Mouse (Mus musculus) hindbrain, postnatal 0 days (tissue): ENCODE data around the gene Nlk. TPM values are rescaled to one million over a fixed set of nuclear protein-coding genes. Genes with fewer than 3 reads are reported as not detected.
A peak's percentile ranks its signal among the peaks of the same experiment; 100 is the strongest.

Experiments
- ATAC-seq: fragments of 200-750 bp; cut with Nextera tagmentation; 2 replicates; pipeline ENCODE4 v1.8.0; 2017; ENCODE audit warnings: mild to moderate bottlenecking, moderate TSS enrichment, moderate library complexity
- DNase-seq: peaks from one replicate; pipeline ENCODE4 v3.0.0-alpha.2; 2015; ENCODE audit warnings: low spot score
- H3K27ac ChIP-seq: fragments of 300-500 bp; sonication (generic); 2 replicates; pipeline ENCODE4 v1.5.1; 2014; ENCODE audit warnings: mild to moderate bottlenecking
- H3K27me3 ChIP-seq: fragments of 300-500 bp; sonication (generic); 2 replicates; pipeline ENCODE4 v1.6.1; 2014; ENCODE audit warnings: low read length, mixed read lengths; ENCODE audit not compliant: insufficient read depth
- H3K36me3 ChIP-seq: fragments of 300-500 bp; sonication (generic); 2 replicates; pipeline ENCODE4 v1.6.1; 2014; ENCODE audit warnings: low read length, mixed read lengths; ENCODE audit not compliant: insufficient read depth
- H3K4me1 ChIP-seq: fragments of 300-500 bp; sonication (generic); 2 replicates; pipeline ENCODE4 v1.6.1; 2014; ENCODE audit warnings: antibody characterized with exemption, low read length, mixed read lengths; ENCODE audit not compliant: insufficient read depth
- H3K4me2 ChIP-seq: fragments of 300-500 bp; sonication (generic); 2 replicates; pipeline ENCODE4 v1.6.1; 2014; ENCODE audit warnings: low read depth, mild to moderate bottlenecking, low read length, moderate library complexity, mixed read lengths
- H3K4me3 ChIP-seq: fragments of 300-500 bp; sonication (generic); 2 replicates; pipeline ENCODE4 v1.5.1; 2014; ENCODE audit warnings: low read length
- H3K9ac ChIP-seq: fragments of 300-500 bp; sonication (generic); replicated peaks from 2 replicates; pipeline ENCODE4 v1.6.1; 2014; ENCODE audit warnings: mild to moderate bottlenecking, low read length, moderate library complexity, mixed read lengths
- H3K9me3 ChIP-seq: fragments of 300-500 bp; sonication (generic); 2 replicates; pipeline ENCODE4 v1.6.1; 2016; ENCODE audit warnings: low read length, mixed read lengths
- CTCF ChIP-seq: IDR thresholded peaks from 2 replicates; pipeline ENCODE4 v1.5.1; 2016; ENCODE audit warnings: antibody characterized with exemption, control low read depth, low read depth
- WGBS: fragments of 180-500 bp; shearing (Covaris S2); extraction: QIAGEN DNeasy Blood & Tissue Kit; methylation state at CpG from one replicate; pipeline ENCODE4 v1.1.7; 2014; 5-methylcytosine and 5-hydroxymethylcytosine counted together
- polyA plus RNA-seq: library from polyadenylated mRNA; unstranded; fragments of >200 nt; fragmentation: Nextera tagmentation; extraction: Ambion mirVana; gene quantifications from 2 replicates; pipeline ENCODE4 v1.2.1, GENCODE M21; 2015
- total RNA-seq: library from RNA; depleted of rRNA; stranded (reverse); fragments of >200 nt; gene quantifications from 2 replicates; pipeline ENCODE4 v1.2.3, GENCODE M21; 2014

Gene Nlk
- total and polyA plus RNA-seq, 2 experiments from 2014 or later, result 20.0 to 36.7 TPM

DNA sequence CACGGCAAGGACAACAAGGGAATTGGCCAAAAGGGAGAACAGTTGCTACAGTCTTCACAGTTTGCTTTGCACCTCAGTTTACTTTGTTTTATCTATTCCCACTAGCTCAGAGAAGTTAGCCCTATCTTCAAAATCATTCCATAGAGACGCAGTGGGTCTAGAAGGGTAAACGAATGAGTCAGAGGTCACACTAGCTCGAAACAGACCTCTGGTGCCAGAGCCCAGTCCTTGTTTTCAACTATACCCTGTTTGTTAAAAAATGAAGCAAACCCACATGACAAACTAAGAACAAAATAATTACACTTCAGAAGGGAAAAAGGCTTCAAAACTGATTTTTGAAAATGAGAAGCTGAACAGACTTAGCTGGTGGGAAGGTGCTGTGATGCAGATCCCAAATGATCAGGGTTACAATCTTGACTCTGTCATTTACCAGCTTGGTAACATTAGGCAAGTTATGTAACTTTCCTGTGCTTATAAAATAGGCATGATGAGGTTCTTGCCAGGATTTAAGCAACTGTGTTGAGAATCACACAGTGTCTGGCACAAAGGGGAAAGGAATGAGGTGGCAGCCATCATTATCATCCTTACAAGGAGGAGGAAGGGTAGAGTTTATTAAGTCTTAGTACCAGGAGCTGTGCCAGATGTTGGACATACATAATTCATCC, 96.1 kb downstream of the Nlk start:
- Histone ChIP-seq H3K9me3 (no peaks in the 10 kb centered on the region), H3K36me3 (no peaks in the 10 kb centered on the region), H3K4me3 (no peak overlapping the region), H3K4me1 (no peaks in the 10 kb centered on the region), H3K27ac (no peak overlapping the region), H3K27me3 (no peaks in the 10 kb centered on the region), H3K9ac (no peak overlapping the region), H3K4me2 (no peak overlapping the region)
- TF ChIP-seq CTCF, result no peak
- 81% methylated on average over 4 of the region's 4 CpGs for WGBS
- ATAC-seq (no peak), DNase-seq (no peak)

DNA sequence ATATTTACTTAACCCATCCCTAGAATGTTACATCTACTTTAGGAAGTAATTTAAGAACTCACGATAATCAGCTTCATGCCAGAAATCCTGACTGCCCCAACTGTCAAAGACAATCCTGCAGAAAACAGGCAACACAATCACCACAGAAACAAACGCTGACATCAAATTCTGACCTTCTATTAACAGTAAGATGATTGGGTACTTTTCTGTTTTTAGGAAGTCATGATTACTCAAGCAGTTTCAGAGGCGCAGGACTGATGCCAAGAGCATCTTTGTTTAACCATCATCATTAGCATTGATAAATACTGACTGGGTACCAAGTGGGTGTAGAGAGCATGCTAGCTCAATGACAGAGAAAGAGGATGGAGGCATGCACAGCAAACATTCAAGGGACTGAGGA, 96.7 kb downstream of the Nlk start:
- DNase-seq (no peak), ATAC-seq (no peak)
- H3K4me3 ChIP-seq, result no peak overlapping the region
- TF ChIP-seq CTCF, result no peak
- H3K4me1 ChIP-seq, result no peaks in the 10 kb centered on the region
- H3K27ac ChIP-seq, result no peak overlapping the region
- no peaks in the 10 kb centered on the region for H3K9me3 ChIP-seq
- H3K4me2 ChIP-seq, result no peak overlapping the region
- 84% methylated on average over 3 of the region's 3 CpGs for WGBS
- H3K9ac ChIP-seq, result no peak overlapping the region
- H3K27me3 ChIP-seq, result no peaks in the 10 kb centered on the region
- no peaks in the 10 kb centered on the region for H3K36me3 ChIP-seq

DNA sequence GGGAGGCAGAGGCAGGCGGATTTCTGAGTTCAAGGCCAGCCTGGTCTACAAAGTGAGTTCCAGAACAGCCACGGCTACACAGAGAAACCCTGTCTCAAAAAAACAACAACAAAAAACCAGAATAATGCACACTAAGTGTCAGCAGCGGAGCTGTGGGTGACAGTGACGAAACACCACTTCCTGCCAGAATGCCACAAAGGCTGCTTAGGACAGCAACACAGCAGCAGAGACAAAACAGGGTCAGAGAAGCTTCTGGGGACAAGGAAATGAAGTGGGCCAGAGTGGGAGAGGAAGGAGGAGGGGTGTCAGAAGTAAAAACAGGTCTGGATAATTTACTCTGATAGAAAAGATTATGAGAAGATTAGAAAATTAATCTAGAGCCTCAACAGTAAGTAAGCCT, 97.1 kb downstream of the Nlk start:
- DNase-seq (no peak), ATAC-seq (no peak)
- H3K9me3 ChIP-seq, result no peaks in the 10 kb centered on the region
- no peak overlapping the region for H3K27ac ChIP-seq
- H3K4me1 ChIP-seq, result no peaks in the 10 kb centered on the region
- no peak overlapping the region for H3K4me2 ChIP-seq
- no peaks in the 10 kb centered on the region for H3K36me3 ChIP-seq
- no peak overlapping the region for H3K9ac ChIP-seq
- no peaks in the 10 kb centered on the region for H3K27me3 ChIP-seq
- no peak for TF ChIP-seq CTCF
- H3K4me3 ChIP-seq, result no peak overlapping the region
- 77% methylated on average over 4 of the region's 4 CpGs for WGBS

DNA sequence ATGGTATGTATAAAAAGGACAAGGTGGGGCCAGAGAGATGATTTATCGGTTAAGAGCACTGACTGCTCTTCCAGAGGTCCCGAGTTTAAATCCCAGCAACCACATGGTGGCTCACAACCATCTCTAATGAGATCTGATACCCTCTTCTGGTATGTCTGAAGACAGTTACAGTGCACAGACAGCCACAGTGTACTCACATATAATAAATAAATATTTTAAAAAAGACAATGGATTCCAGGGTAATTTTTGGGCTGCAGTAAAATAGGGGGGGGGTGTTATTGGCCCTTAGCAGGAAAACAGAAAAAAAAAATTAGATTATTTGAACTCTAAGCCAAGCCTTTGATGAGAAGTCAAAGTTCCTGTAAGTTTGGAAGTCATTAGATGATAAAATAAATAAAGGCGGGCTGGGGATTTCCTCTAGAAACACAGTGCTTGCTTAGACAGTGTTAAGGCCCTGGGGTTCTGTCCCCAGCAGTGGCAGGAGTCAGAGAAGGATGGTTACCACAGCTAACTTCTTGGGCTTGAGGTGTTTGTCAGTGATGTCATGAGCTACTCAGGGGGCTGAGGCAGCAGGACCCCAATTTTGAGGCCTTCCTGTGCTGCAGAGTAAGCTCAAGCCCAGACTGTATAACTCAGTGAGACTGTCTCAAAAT, 98.3 kb downstream of the Nlk start:
- no peak for TF ChIP-seq CTCF
- Histone ChIP-seq H3K4me3 (no peak overlapping the region), H3K9me3 (no peaks in the 10 kb centered on the region), H3K9ac (no peak overlapping the region), H3K36me3 (no peaks in the 10 kb centered on the region), H3K27ac (no peak overlapping the region), H3K4me1 (no peaks in the 10 kb centered on the region), H3K27me3 (no peaks in the 10 kb centered on the region), H3K4me2 (no peak overlapping the region)
- WGBS, result 77% methylated on average over 3 of the region's 3 CpGs
- DNase-seq (no peak), ATAC-seq (no peak)

DNA sequence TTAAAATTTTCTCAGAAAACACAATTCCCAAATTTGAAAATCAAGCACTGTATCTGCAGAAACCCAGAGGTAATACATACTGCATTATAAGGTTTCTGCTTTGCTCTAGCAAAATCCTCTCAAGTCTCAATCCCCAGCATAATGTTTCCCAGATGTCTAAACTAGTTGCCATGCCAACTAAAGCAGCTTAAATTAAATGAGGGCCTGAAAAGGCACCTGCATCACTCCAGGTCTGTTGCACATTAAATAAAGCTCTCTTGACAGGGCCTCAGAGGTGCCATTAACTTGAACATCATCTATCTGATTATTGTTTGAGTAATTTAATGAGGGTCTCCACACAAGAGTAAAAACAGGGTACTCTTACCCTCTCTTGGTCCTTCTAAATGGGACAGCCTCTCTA, 100.4 kb downstream of the Nlk start:
- H3K27me3 ChIP-seq, result no peaks in the 10 kb centered on the region
- no peak overlapping the region for H3K4me3 ChIP-seq
- no peaks in the 10 kb centered on the region for H3K9me3 ChIP-seq
- TF ChIP-seq CTCF, result no peak
- H3K36me3 ChIP-seq, result no peaks in the 10 kb centered on the region
- H3K27ac ChIP-seq, result no peak overlapping the region
- no peaks in the 10 kb centered on the region for H3K4me1 ChIP-seq
- DNase-seq (peak; percentile 10), ATAC-seq (no peak)
- H3K9ac ChIP-seq, result no peak overlapping the region
- no peak overlapping the region for H3K4me2 ChIP-seq

DNA sequence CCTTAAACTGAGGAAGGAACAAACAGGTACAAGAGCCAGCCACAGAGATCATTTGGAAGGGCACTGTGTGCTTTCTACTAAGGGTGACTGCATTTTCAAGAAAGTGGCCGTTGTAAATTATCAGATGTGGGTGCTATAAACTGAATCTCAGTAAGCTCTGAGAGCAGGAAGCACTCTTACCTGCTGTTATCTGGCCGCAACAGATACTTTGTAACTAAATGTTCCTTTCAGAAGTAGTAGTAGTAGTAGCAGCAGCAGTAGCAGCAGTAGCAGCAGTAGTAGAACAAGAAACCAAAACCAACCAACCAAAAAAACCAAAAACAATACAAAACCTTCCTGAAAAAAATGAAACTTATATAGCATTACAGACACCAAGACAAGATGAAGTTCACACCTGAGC, 101.4 kb downstream of the Nlk start:
- no peaks in the 10 kb centered on the region for H3K4me1 ChIP-seq
- H3K27me3 ChIP-seq, result no peaks in the 10 kb centered on the region
- no peaks in the 10 kb centered on the region for H3K36me3 ChIP-seq
- no peak overlapping the region for H3K9ac ChIP-seq
- no peak overlapping the region for H3K27ac ChIP-seq
- no peak overlapping the region for H3K4me3 ChIP-seq
- ATAC-seq, result no peak
- 96% methylated on average over 2 of the region's 2 CpGs for WGBS
- no peak overlapping the region for H3K4me2 ChIP-seq
- no peaks in the 10 kb centered on the region for H3K9me3 ChIP-seq
- no peak for DNase-seq
- no peak for TF ChIP-seq CTCF

DNA sequence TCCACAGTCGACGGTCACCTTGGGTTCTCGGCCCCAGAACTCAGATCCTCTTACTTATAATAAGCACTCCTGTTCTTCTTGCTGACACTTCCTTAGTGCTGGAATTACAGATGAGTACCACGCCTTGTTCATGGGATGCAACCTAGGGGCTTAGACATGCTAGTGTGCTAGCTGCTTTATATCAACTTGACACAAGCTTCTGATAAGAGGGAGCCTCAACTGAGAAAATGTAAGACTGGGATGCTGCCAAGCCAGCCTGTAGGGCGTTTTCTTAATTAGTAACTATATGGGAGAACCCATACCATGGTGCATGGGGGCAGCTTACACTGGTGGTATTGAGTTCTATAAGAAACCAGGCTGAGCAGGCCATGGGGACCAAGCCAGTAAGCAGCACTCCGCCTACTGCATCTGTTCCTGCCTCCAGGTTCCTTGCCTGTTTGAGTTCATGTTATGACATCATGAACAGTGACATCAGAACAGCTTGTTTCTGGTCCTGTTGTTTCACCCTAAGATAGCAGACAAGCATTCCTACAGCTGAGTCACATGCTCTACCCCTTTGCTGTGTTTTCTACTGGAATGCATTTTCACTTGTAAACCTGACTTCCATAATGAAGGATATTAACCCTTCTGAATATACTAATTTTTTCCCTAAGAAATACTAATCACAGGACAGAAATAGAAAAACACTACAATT, 102.8 kb downstream of the Nlk start:
- no peak for TF ChIP-seq CTCF
- H3K27me3 ChIP-seq, result no peaks in the 10 kb centered on the region
- H3K9me3 ChIP-seq, result no peaks in the 10 kb centered on the region
- ATAC-seq, result no peak
- no peak overlapping the region for H3K9ac ChIP-seq
- no peak overlapping the region for H3K4me3 ChIP-seq
- H3K4me2 ChIP-seq, result no peak overlapping the region
- H3K36me3 ChIP-seq, result no peaks in the 10 kb centered on the region
- no peaks in the 10 kb centered on the region for H3K4me1 ChIP-seq
- no peak for DNase-seq
- H3K27ac ChIP-seq, result no peak overlapping the region
- WGBS, result 98% methylated on average over 6 of the region's 6 CpGs
